Mouse (Mus musculus) embryonic facial prominence, embryonic 12.5 days (tissue): ENCODE measurements around the gene Jsrp1. TPM values are rescaled to one million over a fixed set of nuclear protein-coding genes. Genes with fewer than 3 reads are reported as not detected.

Experiments
- ATAC-seq: fragments of 200-750 bp; cut with Nextera tagmentation; 2 replicates; pipeline ENCODE4 v1.8.0; 2017; ENCODE audit not compliant: insufficient number of reproducible peaks, insufficient read depth, low FRiP score, low TSS enrichment
- H3K27ac ChIP-seq: fragments of 300-500 bp; sonication (generic); 2 replicates; pipeline ENCODE4 v1.5.1; 2016; ENCODE audit warnings: mild to moderate bottlenecking
- H3K27me3 ChIP-seq: fragments of 300-500 bp; sonication (generic); 2 replicates; pipeline ENCODE4 v1.6.1; 2016; ENCODE audit warnings: mild to moderate bottlenecking, moderate library complexity
- H3K36me3 ChIP-seq: fragments of 300-500 bp; sonication (generic); 2 replicates; pipeline ENCODE4 v1.6.1; 2016; ENCODE audit warnings: mild to moderate bottlenecking
- H3K4me1 ChIP-seq: fragments of 300-500 bp; sonication (generic); 2 replicates; pipeline ENCODE4 v1.6.1; 2016
- H3K4me2 ChIP-seq: fragments of 300-500 bp; sonication (generic); replicated peaks from 2 replicates; pipeline ENCODE4 v1.6.1; 2016; ENCODE audit warnings: mild to moderate bottlenecking, moderate library complexity
- H3K4me3 ChIP-seq: fragments of 300-500 bp; sonication (generic); 2 replicates; pipeline ENCODE4 v1.5.1; 2016; ENCODE audit warnings: mild to moderate bottlenecking
- H3K9ac ChIP-seq: fragments of 300-500 bp; sonication (generic); 2 replicates; pipeline ENCODE4 v1.6.1; 2016; ENCODE audit warnings: mild to moderate bottlenecking, moderate library complexity
- H3K9me3 ChIP-seq: fragments of 300-500 bp; sonication (generic); 2 replicates; pipeline ENCODE4 v1.6.1; 2016; ENCODE audit warnings: mild to moderate bottlenecking, moderate library complexity
- WGBS: fragments of 180-500 bp; shearing (Covaris S2); methylation state at CpG from one replicate; pipeline ENCODE4 v1.1.7; 2016; 5-methylcytosine and 5-hydroxymethylcytosine counted together
- microRNA counts: library from miRNA; unstranded; fragments of <30 nt; microRNA quantifications from one replicate; lab custom pipeline; 2017
- microRNA-seq: library from miRNA; unstranded; fragments of <30 nt; microRNA quantifications from one replicate; pipeline ENCODE4, GENCODE M21; 2017
- polyA plus RNA-seq: library from polyadenylated mRNA; unstranded; fragments of >200 nt; fragmentation: Nextera tagmentation; extraction: Ambion mirVana; gene quantifications from 2 replicates; pipeline ENCODE4 v1.2.1, GENCODE M21; 2016

Gene Jsrp1
- polyA plus RNA-seq, 1 experiment from 2014 or later, result 1.8 TPM

GRCm38 (mm10) chr10:80763502-80763901 lies 49.8 kb downstream of the Jsrp1 start:
- peaks cover 39% of the 10 kb centered on the region for H3K36me3 ChIP-seq
- 93% methylated on average over 2 of the region's 2 CpGs for WGBS

GRCm38 (mm10) chr10:80761821-80762220 lies 51.5 kb downstream of the Jsrp1 start:
- H3K27me3 ChIP-seq, result no peaks in the 10 kb centered on the region
- no peak for ATAC-seq
- 75% methylated on average over 3 of the region's 3 CpGs for WGBS
- no peaks in the 10 kb centered on the region for H3K9me3 ChIP-seq
- H3K4me1 ChIP-seq, result peaks cover 28% of the 10 kb centered on the region
- H3K4me3 ChIP-seq, result no peak overlapping the region
- H3K9ac ChIP-seq, result no peak overlapping the region
- peaks cover 24% of the 10 kb centered on the region for H3K36me3 ChIP-seq
- no peak overlapping the region for H3K4me2 ChIP-seq
- H3K27ac ChIP-seq, result no peak overlapping the region

More at GRCm38 (mm10) chr10:80763502-80763901, 49.8 kb downstream of the Jsrp1 start:
- Histone ChIP-seq H3K9ac (no peak overlapping the region), H3K4me1 (peaks cover 13% of the 10 kb centered on the region; the same call in 1 of the 2 replicates), H3K9me3 (no peaks in the 10 kb centered on the region), H3K27me3 (no peaks in the 10 kb centered on the region), H3K4me2 (no peak overlapping the region), H3K4me3 (no peak overlapping the region), H3K27ac (no peak overlapping the region)
- no peak for ATAC-seq

- Histone ChIP-seq H3K27me3 (no peaks in the 10 kb centered on the region), H3K27ac (no peak overlapping the region), H3K4me1 (peaks cover 37% of the 10 kb centered on the region), H3K36me3 (peaks cover 15% of the 10 kb centered on the region), H3K9ac (no peak overlapping the region), H3K4me2 (no peak overlapping the region), H3K9me3 (no peaks in the 10 kb centered on the region), H3K4me3 (no peak overlapping the region)
- WGBS, result 87% methylated on average over 4 of the region's 4 CpGs
- no peak for ATAC-seq
These were observed 52.4 kb downstream of the Jsrp1 start for GRCm38 (mm10) chr10:80760596-80761524.

GRCm38 (mm10) chr10:80758651-80759050 lies 54.6 kb downstream of the Jsrp1 start:
- ATAC-seq, result no peak
- no peaks in the 10 kb centered on the region for H3K27me3 ChIP-seq
- no peaks in the 10 kb centered on the region for H3K36me3 ChIP-seq
- H3K9me3 ChIP-seq, result no peaks in the 10 kb centered on the region
- no peak overlapping the region for H3K4me2 ChIP-seq
- H3K27ac ChIP-seq, result no peak overlapping the region
- no peak overlapping the region for H3K9ac ChIP-seq
- H3K4me3 ChIP-seq, result no peak overlapping the region
- 85% methylated on average over 7 of the region's 7 CpGs for WGBS
- H3K4me1 ChIP-seq, result peaks cover 38% of the 10 kb centered on the region

MicroRNAs within 50 kb of the gene (microRNA counts, 519-probe panel; counts per million panel counts)
- 460 counts per million, percentile 65 among the panel's probes with 10 or more counts for microRNA mmu-miR-1982 (lab: Ali Mortazavi, UCI)

Small RNAs within 50 kb of the gene (microRNA-seq; reads per million reads assigned to microRNA genes)
- 4.4 reads per million, percentile 18 among the genes with 10 or more reads in this experiment for gene Mir1982

Other genes starting within 250 kb of the Jsrp1 start
- 12.4 and 12.5 TPM in 2 replicates for gene Klf16, start 236.2 kb downstream of the Jsrp1 start, polyA plus RNA-seq
- 123 and 125 TPM in 2 replicates for gene Abhd17a, start 223.2 kb downstream of the Jsrp1 start, polyA plus RNA-seq
- 77.4 and 80.6 TPM in 2 replicates for gene Scamp4, start 210.6 kb downstream of the Jsrp1 start, polyA plus RNA-seq
- gene Adat3, start 210.6 kb downstream of the Jsrp1 start, polyA plus RNA-seq, result 7.0 and 7.8 TPM in 2 replicates
- 4.7 and 5.9 TPM in 2 replicates for gene Gm49322, start 207.5 kb downstream of the Jsrp1 start, polyA plus RNA-seq
- 250 and 263 TPM in 2 replicates for gene Csnk1g2, start 190.7 kb downstream of the Jsrp1 start, polyA plus RNA-seq
- 109 and 110 TPM in 2 replicates for gene Btbd2, start 156.4 kb downstream of the Jsrp1 start, polyA plus RNA-seq
- gene Mknk2, start 135.4 kb downstream of the Jsrp1 start, polyA plus RNA-seq, result 117 and 122 TPM in 2 replicates
- 57.4 and 60.9 TPM in 2 replicates for gene Mob3a, start 111.5 kb downstream of the Jsrp1 start, polyA plus RNA-seq
- 20.5 and 23.6 TPM in 2 replicates for gene Izumo4, start 111.3 kb downstream of the Jsrp1 start, polyA plus RNA-seq
- gene Ap3d1, start 71.2 kb downstream of the Jsrp1 start, polyA plus RNA-seq, result 84.7 and 85.8 TPM in 2 replicates
- 23.5 and 26.1 TPM in 2 replicates for gene Dot1l, start 58.3 kb downstream of the Jsrp1 start, polyA plus RNA-seq
- 64.8 and 71.7 TPM in 2 replicates for gene Sf3a2, start 15.3 kb downstream of the Jsrp1 start, polyA plus RNA-seq
- gene Plekhj1, start 14.9 kb downstream of the Jsrp1 start, polyA plus RNA-seq, result 132 and 142 TPM in 2 replicates
- not detected in 2 replicates for gene Amh, start 8.3 kb downstream of the Jsrp1 start, polyA plus RNA-seq
- 1,786 and 1,871 TPM in 2 replicates for gene Oaz1, start 13.2 kb upstream of the Jsrp1 start, polyA plus RNA-seq
- 1.7 and 2.1 TPM in 2 replicates for gene Lingo3, start 30.5 kb upstream of the Jsrp1 start, polyA plus RNA-seq
- 314 and 329 TPM in 2 replicates for gene Lsm7, start 41.7 kb upstream of the Jsrp1 start, polyA plus RNA-seq
- 52.0 and 53.0 TPM in 2 replicates for gene Sppl2b, start 41.8 kb upstream of the Jsrp1 start, polyA plus RNA-seq
- gene Tmprss9, start 58.4 kb upstream of the Jsrp1 start, polyA plus RNA-seq, result 0.09 and 0.10 TPM in 2 replicates
- 308 and 322 TPM in 2 replicates for gene Timm13, start 87.5 kb upstream of the Jsrp1 start, polyA plus RNA-seq
- 70.3 TPM in 2 replicates for gene Lmnb2, start 104.7 kb upstream of the Jsrp1 start, polyA plus RNA-seq
- 15.9 and 20.5 TPM in 2 replicates for gene Gadd45b, start 116.6 kb upstream of the Jsrp1 start, polyA plus RNA-seq
- 11.0 and 11.4 TPM in 2 replicates for gene Gng7, start 201.4 kb upstream of the Jsrp1 start, polyA plus RNA-seq
- gene Diras1, start 212.2 kb upstream of the Jsrp1 start, polyA plus RNA-seq, result 1.9 and 2.1 TPM in 2 replicates
- 21.8 and 21.9 TPM in 2 replicates for gene Slc39a3, start 223.9 kb upstream of the Jsrp1 start, polyA plus RNA-seq
- gene Sgta, start 246.7 kb upstream of the Jsrp1 start, polyA plus RNA-seq, result 242 and 251 TPM in 2 replicates